Mouse (Mus musculus) left cerebral cortex, adult 11 months (tissue): ENCODE measurements at regions not wholly inside any gene's neighbourhood (a gene's known extent, or its start where the extent isn't known, plus 50 kb on each side); places are given as distances from the start of the nearest gene placed in this dataset.

Source experiments
- DNase-seq: peaks from one replicate; pipeline ENCODE4 v3.0.0; 2022; ENCODE audit warnings: low spot score

- no peak for DNase-seq
Observed at GRCm38 (mm10) chr15:68440636-68441035, 1939.9 kb upstream of the Lrrc6 start.

GRCm38 (mm10) chr15:68435961-68436360 is 1935.3 kb upstream of the Lrrc6 start:
- no peak for DNase-seq

- no peak for DNase-seq
Observed at GRCm38 (mm10) chr15:68431251-68431650, 1930.5 kb upstream of the Lrrc6 start.

- DNase-seq, result no peak
Observed at GRCm38 (mm10) chr15:68430486-68430885, 1929.8 kb upstream of the Lrrc6 start.

- DNase-seq, result peak; percentile 47
Observed at GRCm38 (mm10) chr15:68428444-68429228, 1927.9 kb upstream of the Lrrc6 start.

GRCm38 (mm10) chr15:68417142-68417541 is 1916.4 kb upstream of the Lrrc6 start:
- no peak for DNase-seq

GRCm38 (mm10) chr15:68415401-68415925 is 1914.8 kb upstream of the Lrrc6 start:
- no peak for DNase-seq

GRCm38 (mm10) chr15:68414047-68414446 is 1913.3 kb upstream of the Lrrc6 start:
- no peak for DNase-seq

GRCm38 (mm10) chr15:68412697-68413096 is 1912.0 kb upstream of the Lrrc6 start:
- no peak for DNase-seq

- no peak for DNase-seq
Observed at GRCm38 (mm10) chr15:68412156-68412555, 1911.4 kb upstream of the Lrrc6 start.

GRCm38 (mm10) chr15:68403554-68404070 is 1902.9 kb upstream of the Lrrc6 start:
- DNase-seq, result no peak

- DNase-seq, result no peak
Observed at GRCm38 (mm10) chr15:68401726-68402125, 1901.0 kb upstream of the Lrrc6 start.

GRCm38 (mm10) chr15:68401006-68401405 is 1900.3 kb upstream of the Lrrc6 start:
- no peak for DNase-seq

GRCm38 (mm10) chr15:68396566-68396965 is 1895.9 kb upstream of the Lrrc6 start:
- no peak for DNase-seq

GRCm38 (mm10) chr15:68394749-68395148 is 1894.0 kb upstream of the Lrrc6 start:
- DNase-seq, result no peak

- DNase-seq, result no peak
Observed at GRCm38 (mm10) chr15:68394157-68394556, 1893.4 kb upstream of the Lrrc6 start.

GRCm38 (mm10) chr15:68391737-68392136 is 1891.0 kb upstream of the Lrrc6 start:
- DNase-seq, result no peak

- DNase-seq, result no peak
Observed at GRCm38 (mm10) chr15:68389855-68390254, 1889.1 kb upstream of the Lrrc6 start.

- DNase-seq, result no peak
Observed at GRCm38 (mm10) chr15:68387349-68388065, 1886.8 kb upstream of the Lrrc6 start.

GRCm38 (mm10) chr15:68384571-68385335 is 1884.0 kb upstream of the Lrrc6 start:
- no peak for DNase-seq

GRCm38 (mm10) chr15:68375166-68375565 is 1874.5 kb upstream of the Lrrc6 start:
- no peak for DNase-seq

- DNase-seq, result no peak
Observed at GRCm38 (mm10) chr15:68366816-68367215, 1866.1 kb upstream of the Lrrc6 start.
